Mouse (Mus musculus): ENCODE data around the gene Gls. TPM values are rescaled to one million over a fixed set of nuclear protein-coding genes. Genes with fewer than 3 reads are reported as not detected.

Gene Gls
- polyA plus RNA-seq, 1 experiment: 9.8 TPM

DNA sequence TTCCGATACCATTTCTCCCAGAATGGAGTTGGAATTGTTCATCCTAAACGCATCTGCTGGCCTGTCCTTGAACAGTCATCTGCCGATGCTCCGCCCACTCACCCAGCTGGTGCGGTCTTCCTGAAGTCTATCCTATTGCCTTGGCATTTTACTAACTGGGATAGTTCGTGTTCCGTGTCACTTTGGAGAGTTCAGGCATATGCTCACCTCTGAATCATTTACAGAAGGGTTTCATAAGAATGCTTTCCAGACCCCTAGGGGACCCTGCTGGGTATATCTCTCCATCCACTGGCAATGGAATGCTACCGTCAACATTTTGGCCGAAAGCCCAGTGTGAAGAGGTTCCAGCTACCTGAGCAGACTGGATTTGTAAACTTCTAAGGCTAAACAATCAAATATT is 37.3 kb upstream of the Gls start:
- no peaks in the 10 kb centered on the region for H3K27me3 ChIP-seq (ENCODE audit: control insufficient read depth, insufficient read depth, low read length)
- H3K36me3 ChIP-seq (ENCODE audit: control insufficient read depth, insufficient read depth, low read length): no peaks in the 10 kb centered on the region
- WGBS: 93% methylated on average over 9 of the region's 9 CpGs
- no peak for DNase-seq (ENCODE audit: low read depth in 1 of 2, low spot score in 2 of 2)
- no peak overlapping the region for H3K27ac ChIP-seq (ENCODE audit: insufficient read depth, low read length)
- no peaks in the 10 kb centered on the region for H3K4me1 ChIP-seq (ENCODE audit: control insufficient read depth, insufficient read depth, insufficient read length)
- TF ChIP-seq CTCF (IDR thresholded peaks at IDR 0.05; ENCODE audit: extremely low read depth, insufficient read depth, insufficient read length, insufficient replicate concordance) (no peak), POLR2A (IDR thresholded peaks at IDR 0.05; ENCODE audit: low read depth, low read length) (no peak)
- no peak overlapping the region for H3K4me3 ChIP-seq (ENCODE audit: extremely low read depth, insufficient read depth, insufficient read length)

DNA sequence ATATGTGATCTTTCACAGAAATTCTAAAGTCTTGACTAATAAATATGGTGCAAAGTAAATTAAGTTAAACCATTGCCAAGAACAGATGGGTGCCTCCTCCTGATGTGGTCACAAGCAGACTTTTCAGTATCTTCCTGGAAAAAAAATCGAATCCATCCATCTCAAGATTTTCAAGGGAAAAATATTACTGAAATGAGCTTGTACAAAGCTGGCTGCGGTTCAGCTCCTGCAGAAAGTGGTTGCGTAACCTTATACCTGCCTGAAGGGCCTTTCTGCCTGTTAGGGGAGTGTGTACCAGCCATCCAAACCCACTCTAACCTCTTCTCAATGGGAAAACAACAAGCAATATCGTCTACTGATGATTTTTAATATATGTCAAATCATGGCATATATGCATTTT is 36.6 kb upstream of the Gls start:
- WGBS: 88% methylated on average over 4 of the region's 4 CpGs
- Histone ChIP-seq H3K27ac (ENCODE audit: insufficient read depth, low read length) (no peak overlapping the region), H3K4me1 (ENCODE audit: control insufficient read depth, insufficient read depth, insufficient read length) (no peaks in the 10 kb centered on the region), H3K36me3 (ENCODE audit: control insufficient read depth, insufficient read depth, low read length) (no peaks in the 10 kb centered on the region), H3K4me3 (ENCODE audit: extremely low read depth, insufficient read depth, insufficient read length) (no peak overlapping the region), H3K27me3 (ENCODE audit: control insufficient read depth, insufficient read depth, low read length) (no peaks in the 10 kb centered on the region)
- DNase-seq (ENCODE audit: low read depth in 1 of 2, low spot score in 2 of 2): no peak
- TF ChIP-seq CTCF (IDR thresholded peaks at IDR 0.05; ENCODE audit: extremely low read depth, insufficient read depth, insufficient read length, insufficient replicate concordance) (no peak), POLR2A (IDR thresholded peaks at IDR 0.05; ENCODE audit: low read depth, low read length) (no peak)

DNA sequence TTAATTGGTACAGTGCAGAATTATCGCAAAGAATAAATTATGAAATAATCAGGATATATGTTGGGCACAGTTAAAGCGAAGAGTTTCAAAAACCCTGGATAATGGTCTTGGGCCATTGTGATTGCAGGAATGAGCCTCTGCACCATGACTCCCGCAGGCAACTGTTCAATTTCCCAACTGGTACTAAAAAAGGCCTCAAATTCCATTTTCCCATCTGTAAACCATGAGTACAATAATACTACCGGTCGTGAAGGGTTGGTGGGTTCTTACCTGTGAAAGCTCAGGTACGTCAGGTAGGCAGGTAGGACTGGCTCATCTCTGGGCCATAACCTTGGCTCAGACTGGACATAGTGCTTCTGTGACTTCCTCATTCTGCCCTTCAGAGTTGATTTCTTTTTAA is 35.0 kb upstream of the Gls start:
- 91% methylated on average over 6 of the region's 6 CpGs for WGBS
- H3K27ac ChIP-seq (ENCODE audit: insufficient read depth, low read length): no peak overlapping the region
- TF ChIP-seq CTCF (IDR thresholded peaks at IDR 0.05; ENCODE audit: extremely low read depth, insufficient read depth, insufficient read length, insufficient replicate concordance) (no peak), POLR2A (IDR thresholded peaks at IDR 0.05; ENCODE audit: low read depth, low read length) (no peak)

DNA sequence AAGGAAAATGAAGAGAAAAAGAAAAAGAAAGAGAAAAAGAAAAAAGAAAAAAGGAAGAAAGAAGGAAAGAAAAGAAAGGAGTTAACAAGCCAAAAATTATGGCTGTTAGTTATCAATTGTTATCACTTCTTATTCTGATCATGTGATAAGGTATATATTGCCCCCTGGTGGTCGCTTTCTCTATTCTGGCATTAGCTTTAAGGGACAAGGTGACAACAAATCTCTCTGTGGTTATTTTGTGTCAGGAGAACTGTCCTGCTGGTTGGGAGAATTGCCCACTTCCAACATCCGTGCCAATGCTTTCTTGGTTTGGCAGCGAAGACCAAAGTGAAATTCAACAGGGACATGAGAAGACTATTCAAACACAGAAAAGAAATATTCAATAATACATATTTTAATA is 34.6 kb upstream of the Gls start:
- no peak overlapping the region for H3K27ac ChIP-seq (ENCODE audit: insufficient read depth, low read length)
- no peaks in the 10 kb centered on the region for H3K36me3 ChIP-seq (ENCODE audit: control insufficient read depth, insufficient read depth, low read length)
- H3K27me3 ChIP-seq (ENCODE audit: control insufficient read depth, insufficient read depth, low read length): no peaks in the 10 kb centered on the region
- 36% methylated on average over 3 of the region's 3 CpGs for WGBS
- H3K4me1 ChIP-seq (ENCODE audit: control insufficient read depth, insufficient read depth, insufficient read length): no peaks in the 10 kb centered on the region
- no peak overlapping the region for H3K4me3 ChIP-seq (ENCODE audit: extremely low read depth, insufficient read depth, insufficient read length)
- no peak for TF ChIP-seq CTCF (IDR thresholded peaks at IDR 0.05; ENCODE audit: extremely low read depth, insufficient read depth, insufficient read length, insufficient replicate concordance)
- no peak for TF ChIP-seq POLR2A (IDR thresholded peaks at IDR 0.05; ENCODE audit: low read depth, low read length)
- peak in 1 of 2 experiments; percentile 50 for DNase-seq (ENCODE audit: low read depth in 1 of 2, low spot score in 2 of 2)

More for the DNA sequence above, 35.0 kb upstream of the Gls start:
- H3K27me3 ChIP-seq (ENCODE audit: control insufficient read depth, insufficient read depth, low read length): no peaks in the 10 kb centered on the region
- H3K4me3 ChIP-seq (ENCODE audit: extremely low read depth, insufficient read depth, insufficient read length): no peak overlapping the region
- no peaks in the 10 kb centered on the region for H3K4me1 ChIP-seq (ENCODE audit: control insufficient read depth, insufficient read depth, insufficient read length)
- no peaks in the 10 kb centered on the region for H3K36me3 ChIP-seq (ENCODE audit: control insufficient read depth, insufficient read depth, low read length)
- DNase-seq (ENCODE audit: low read depth in 1 of 2, low spot score in 2 of 2): no peak

DNA sequence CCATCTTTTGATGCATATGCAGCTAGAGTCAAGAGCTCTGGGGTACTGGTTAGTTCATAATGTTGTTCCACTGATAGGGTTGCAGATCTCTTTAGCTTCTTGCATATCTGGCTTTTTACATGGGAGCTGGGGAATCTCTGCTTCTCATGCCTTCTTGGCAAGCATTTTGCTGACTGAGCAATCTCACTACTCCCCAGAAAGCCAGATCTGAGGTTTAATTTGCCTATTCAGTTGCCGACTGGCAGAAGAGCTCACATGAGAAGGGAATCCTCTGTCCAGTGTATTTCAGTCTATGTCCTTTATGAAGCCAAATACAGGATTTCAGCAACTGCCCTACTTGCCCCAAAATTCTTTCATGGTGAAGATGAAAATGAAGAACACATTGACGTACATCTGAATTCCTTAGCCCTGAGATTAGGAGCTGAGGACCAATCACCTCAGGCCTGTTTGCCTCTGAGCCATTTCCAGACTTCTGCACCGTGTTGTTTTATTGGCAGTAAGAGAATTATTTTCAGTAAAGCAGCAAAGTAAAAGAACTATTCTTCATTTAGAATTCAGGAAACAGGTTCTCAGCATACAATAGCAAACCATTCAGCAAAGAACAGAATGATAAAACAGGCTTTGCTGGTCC is 33.0 kb upstream of the Gls start:
- Histone ChIP-seq H3K27ac (ENCODE audit: insufficient read depth, low read length) (no peak overlapping the region), H3K4me1 (ENCODE audit: control insufficient read depth, insufficient read depth, insufficient read length) (no peaks in the 10 kb centered on the region), H3K36me3 (ENCODE audit: control insufficient read depth, insufficient read depth, low read length) (no peaks in the 10 kb centered on the region), H3K4me3 (ENCODE audit: extremely low read depth, insufficient read depth, insufficient read length) (no peak overlapping the region), H3K27me3 (ENCODE audit: control insufficient read depth, insufficient read depth, low read length) (no peaks in the 10 kb centered on the region)
- DNase-seq (ENCODE audit: low read depth in 1 of 2, low spot score in 2 of 2): no peak
- no peak for TF ChIP-seq CTCF (IDR thresholded peaks at IDR 0.05; ENCODE audit: extremely low read depth, insufficient read depth, insufficient read length, insufficient replicate concordance)
- TF ChIP-seq POLR2A (IDR thresholded peaks at IDR 0.05; ENCODE audit: low read depth, low read length): no peak
- WGBS: 81% methylated on average over 3 of the region's 3 CpGs

DNA sequence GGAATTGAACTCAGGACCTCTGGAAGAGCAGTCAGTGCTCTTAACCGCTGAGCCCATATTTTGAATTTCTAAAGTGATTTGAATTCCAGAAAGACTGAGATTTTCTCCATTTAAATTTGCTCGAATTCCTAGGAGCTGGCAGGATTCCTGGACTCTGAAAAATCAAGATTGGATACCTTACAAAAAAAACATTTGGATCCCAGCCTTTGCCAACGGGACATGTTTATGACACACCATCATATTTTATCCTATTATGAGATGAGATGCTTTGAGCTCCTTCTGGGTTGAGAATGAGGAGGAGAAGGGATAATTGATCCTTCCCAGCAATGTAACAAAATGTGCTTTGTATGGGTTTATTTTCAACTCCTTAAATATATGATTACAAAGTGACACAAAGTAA is 31.3 kb upstream of the Gls start:
- Histone ChIP-seq H3K4me1 (ENCODE audit: control insufficient read depth, insufficient read depth, insufficient read length) (no peaks in the 10 kb centered on the region), H3K27ac (ENCODE audit: insufficient read depth, low read length) (no peak overlapping the region), H3K4me3 (ENCODE audit: extremely low read depth, insufficient read depth, insufficient read length) (no peak overlapping the region), H3K27me3 (ENCODE audit: control insufficient read depth, insufficient read depth, low read length) (no peaks in the 10 kb centered on the region), H3K36me3 (ENCODE audit: control insufficient read depth, insufficient read depth, low read length) (no peaks in the 10 kb centered on the region)
- DNase-seq (ENCODE audit: low read depth in 1 of 2, low spot score in 2 of 2): no peak
- TF ChIP-seq POLR2A (IDR thresholded peaks at IDR 0.05; ENCODE audit: low read depth, low read length) (no peak), CTCF (IDR thresholded peaks at IDR 0.05; ENCODE audit: extremely low read depth, insufficient read depth, insufficient read length, insufficient replicate concordance) (no peak)
- WGBS: 82% methylated on average over 3 of the region's 3 CpGs

DNA sequence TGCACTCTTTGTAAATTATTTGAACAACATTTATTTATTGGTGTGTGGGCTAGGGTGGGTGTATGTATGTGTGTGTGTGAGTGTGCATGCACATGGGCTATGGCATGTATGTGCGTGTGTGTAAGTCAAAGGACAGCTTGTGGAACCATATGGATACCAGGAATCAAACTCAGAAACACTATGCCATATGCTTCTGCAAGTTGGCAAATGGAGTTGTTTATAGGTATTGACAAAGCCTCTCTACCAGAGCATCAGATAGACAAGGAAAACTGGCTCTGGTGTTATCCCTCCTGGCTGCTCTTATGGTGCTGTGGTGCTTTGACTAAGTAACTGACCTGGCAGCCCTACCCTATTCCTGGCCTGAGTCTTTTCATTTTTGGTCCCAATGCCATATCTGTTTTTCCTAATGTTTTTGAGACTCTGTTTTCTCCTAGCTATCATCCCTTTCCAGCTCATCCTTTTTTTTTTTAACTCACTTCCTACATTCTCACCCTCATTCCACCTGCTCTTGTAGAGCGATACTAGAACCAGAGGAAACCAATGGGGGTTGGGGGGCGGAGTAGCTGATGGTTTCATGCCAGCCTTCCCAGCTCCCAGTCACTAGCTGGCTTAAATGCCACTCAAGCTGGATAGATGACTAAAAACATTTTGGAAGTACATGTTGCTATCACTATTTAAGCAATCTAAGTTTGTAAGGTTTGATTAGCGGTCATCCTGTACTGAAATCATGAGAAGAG is 27.5 kb upstream of the Gls start:
- no peak overlapping the region for H3K27ac ChIP-seq (ENCODE audit: insufficient read depth, low read length)
- TF ChIP-seq CTCF (IDR thresholded peaks at IDR 0.05; ENCODE audit: extremely low read depth, insufficient read depth, insufficient read length, insufficient replicate concordance): no peak
- no peak for TF ChIP-seq POLR2A (IDR thresholded peaks at IDR 0.05; ENCODE audit: low read depth, low read length)
- no peaks in the 10 kb centered on the region for H3K27me3 ChIP-seq (ENCODE audit: control insufficient read depth, insufficient read depth, low read length)
- no peaks in the 10 kb centered on the region for H3K4me1 ChIP-seq (ENCODE audit: control insufficient read depth, insufficient read depth, insufficient read length)
- DNase-seq (ENCODE audit: low read depth in 1 of 2, low spot score in 2 of 2): no peak
- H3K36me3 ChIP-seq (ENCODE audit: control insufficient read depth, insufficient read depth, low read length): no peaks in the 10 kb centered on the region
- no peak overlapping the region for H3K4me3 ChIP-seq (ENCODE audit: extremely low read depth, insufficient read depth, insufficient read length)
- 92% methylated on average over 4 of the region's 4 CpGs for WGBS

All from spleen, adult 2 months (tissue).